Mouse (Mus musculus): ENCODE measurements around the gene Zbtb16. TPM values are rescaled to one million over a fixed set of nuclear protein-coding genes. Genes with fewer than 3 reads are reported as not detected.

Gene Zbtb16
- total RNA-seq, 1 experiment from 2014 or later, result 3.3 TPM

DNA sequence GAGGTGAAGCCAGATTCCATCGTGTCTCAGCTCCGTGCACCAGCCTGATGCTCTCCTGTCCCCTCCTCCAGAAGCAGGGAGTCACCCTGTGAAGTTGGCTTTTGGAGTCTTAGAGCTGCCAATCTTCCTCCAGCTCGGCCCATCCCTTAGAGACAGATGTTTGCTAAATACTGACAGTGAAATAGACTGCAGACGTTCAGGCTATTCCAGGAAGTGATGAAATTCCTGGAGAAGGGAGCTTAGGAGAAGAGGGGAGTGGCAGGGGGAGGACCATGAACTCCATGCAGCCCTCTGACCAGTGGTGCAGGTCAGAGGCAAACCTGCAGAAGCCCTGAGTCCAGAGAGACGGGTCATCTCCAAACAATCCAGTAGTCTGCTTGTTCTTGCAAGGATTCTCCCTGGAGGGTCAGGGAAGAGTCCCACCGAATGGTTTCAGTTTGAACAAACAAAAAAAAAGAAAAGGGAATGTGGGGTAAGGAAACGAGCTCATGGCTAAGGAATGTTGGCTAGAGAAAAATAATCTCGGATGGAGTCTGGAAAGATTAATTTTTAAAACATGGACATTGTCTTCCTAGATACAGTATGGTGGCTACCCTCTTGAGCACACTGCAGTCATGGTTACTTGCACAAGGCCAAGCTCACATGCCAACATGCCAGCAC is 231.0 kb downstream of the Zbtb16 start, which contains the start of gene Nnmt:
Nnmt (minus strand) TSS at position 215 of the 660 bp plus-strand sequence.
- no peak for ATAC-seq (replicated peaks in 1 of 2; ENCODE audit: insufficient read depth in 1 of 2, low FRiP score in 2 of 2, low TSS enrichment in 1 of 2, low read depth in 1 of 2, poor library complexity in 2 of 2, severe bottlenecking in 2 of 2)

Other genes with a start within 250 kb of the Zbtb16 start
- not detected in 2 replicates for gene Nnmt, start 231.1 kb downstream of the Zbtb16 start, total RNA-seq (2017)
- gene Htr3a, start 74.9 kb upstream of the Zbtb16 start, total RNA-seq (2017), result not detected in 2 replicates
- not detected in 2 replicates for gene Htr3b, start 128.8 kb upstream of the Zbtb16 start, total RNA-seq (2017)
- gene Usp28, start 149.2 kb upstream of the Zbtb16 start, total RNA-seq (2017), result 12.4 and 13.6 TPM in 2 replicates
- gene Zw10, start 219.4 kb upstream of the Zbtb16 start, total RNA-seq (2017), result 33.0 and 33.4 TPM in 2 replicates
- not detected in 2 replicates for gene Tmprss5, start 245.0 kb upstream of the Zbtb16 start, total RNA-seq (2017)